13 mouse cellular contexts compared by ENCODE assay signal in the genomic region with DNA sequence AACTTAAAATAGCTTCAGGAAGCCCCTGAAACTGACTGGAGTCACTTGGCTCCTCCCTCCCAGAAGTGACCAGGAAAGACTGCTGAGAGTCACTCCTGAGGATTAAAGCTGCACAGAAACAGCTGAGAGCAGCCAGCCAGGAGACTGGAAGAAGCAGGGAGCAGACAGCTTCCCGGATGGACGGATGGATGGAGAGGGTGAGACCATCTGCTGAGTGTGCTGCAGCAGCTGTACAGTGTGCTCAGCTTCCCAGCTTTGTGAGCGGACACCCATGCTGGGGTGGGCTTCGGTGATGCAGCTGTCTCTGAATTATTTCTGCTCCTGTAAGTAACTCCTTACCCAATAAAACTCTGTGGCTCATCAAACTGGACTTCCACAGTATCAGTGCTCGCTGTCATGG. TPM values are rescaled to one million over a fixed set of nuclear protein-coding genes. Genes with fewer than 3 reads are reported as not detected.
A peak's percentile ranks its signal among the peaks of the same experiment; 100 is the strongest.
DNase-seq lines count a peak whose midpoint lies in the region; ATAC-seq and TF ChIP-seq lines count a peak whose summit lies in the region.
"Had no signal": no experiment of that assay in that cellular context is flagged by ENCODE, and none has a peak within 500 bp of the region (broad histone marks: within the 10 kb centered on the region; RNA-seq: fewer than 3 reads in every experiment).

No protein-coding gene starts in this region.

- no peaks in the 10 kb centered on the region for H3K9me3 ChIP-seq in intestine, embryonic 14.5 days (ENCODE audit: control insufficient read depth, low read length)
- no peaks in the 10 kb centered on the region for H3K9me3 ChIP-seq in intestine, postnatal 0 days (ENCODE audit: control insufficient read depth)
- no peaks in the 10 kb centered on the region for H3K9me3 ChIP-seq in embryonic facial prominence, embryonic 15.5 days (replicated peaks)
- H3K9me3 ChIP-seq in limb, embryonic 15.5 days, result no peaks in the 10 kb centered on the region

- H3K27me3 ChIP-seq in intestine, embryonic 14.5 days (replicated peaks; ENCODE audit: control insufficient read depth, insufficient read depth, low read length), result no peaks in the 10 kb centered on the region
- no peaks in the 10 kb centered on the region for H3K27me3 ChIP-seq in intestine, postnatal 0 days (replicated peaks; ENCODE audit: control insufficient read depth, insufficient read depth, low read length)
- H3K27me3 ChIP-seq in embryonic facial prominence, embryonic 15.5 days, result no peaks in the 10 kb centered on the region
- H3K27me3 ChIP-seq in limb, embryonic 15.5 days, result no peaks in the 10 kb centered on the region

- no peak for TF ChIP-seq CTCF in intestine, postnatal 0 days (IDR thresholded peaks at IDR 0.05; ENCODE audit: low read depth)
- TF ChIP-seq CTCF in brain, embryonic 14.5 days (IDR thresholded peaks at IDR 0.05; ENCODE audit: borderline replicate concordance, extremely low read depth, insufficient read depth, insufficient read length), result no peak

- H3K27ac ChIP-seq in intestine, embryonic 14.5 days (ENCODE audit: low read depth), result 0 out of 2 replicates have a peak overlapping the region, but pooled peaks have one; percentile 25
- no peak overlapping the region for H3K27ac ChIP-seq in intestine, postnatal 0 days (ENCODE audit: low read depth, low read length)
- H3K27ac ChIP-seq in embryonic facial prominence, embryonic 15.5 days (replicated peaks), result peak overlapping the region; percentile 55; the same call in 1 of the 2 replicates
- H3K27ac ChIP-seq in limb, embryonic 15.5 days, result 0 out of 2 replicates have a peak overlapping the region, but pooled peaks have one; percentile 47

- no peak; the same call in 1 of the 2 replicates for ATAC-seq in intestine, embryonic 14.5 days (replicated peaks; ENCODE audit: low FRiP score, low TSS enrichment, low read depth)
- no peak for ATAC-seq in intestine, postnatal 0 days
- ATAC-seq in embryonic facial prominence, embryonic 15.5 days (ENCODE audit: insufficient number of reproducible peaks, low FRiP score, low TSS enrichment, low read depth), result peak; percentile 73; the same call in 1 of the 2 replicates
- ATAC-seq in limb, embryonic 15.5 days (ENCODE audit: insufficient number of reproducible peaks, low FRiP score, low TSS enrichment, low read depth), result peak; percentile 80
- ATAC-seq: forebrain, embryonic 16.5 days had no signal

- no peak overlapping the region for H3K4me2 ChIP-seq in intestine, embryonic 14.5 days (ENCODE audit: low read length)
- H3K4me2 ChIP-seq in intestine, postnatal 0 days (replicated peaks; ENCODE audit: low read depth), result no peak overlapping the region
- no peak overlapping the region for H3K4me2 ChIP-seq in embryonic facial prominence, embryonic 15.5 days (replicated peaks)
- H3K4me2 ChIP-seq in limb, embryonic 15.5 days, result no peak overlapping the region
- H3K4me2 ChIP-seq: lung, embryonic 14.5 days had no signal

- H3K36me3 ChIP-seq in intestine, embryonic 14.5 days (ENCODE audit: control insufficient read depth, insufficient read depth, low read length), result no peaks in the 10 kb centered on the region; the same call in 1 of the 2 replicates
- peaks cover 10% of the 10 kb centered on the region; the same call in 1 of the 2 replicates for H3K36me3 ChIP-seq in intestine, postnatal 0 days (ENCODE audit: control insufficient read depth, insufficient read depth)
- H3K36me3 ChIP-seq in embryonic facial prominence, embryonic 15.5 days, result no peaks in the 10 kb centered on the region
- H3K36me3 ChIP-seq in limb, embryonic 15.5 days, result peaks cover 7% of the 10 kb centered on the region; the same call in 1 of the 2 replicates

- 0 out of 2 replicates have a peak, but pooled peaks cover 3% of the 10 kb centered on the region for H3K4me1 ChIP-seq in intestine, embryonic 14.5 days (replicated peaks; ENCODE audit: control insufficient read depth, insufficient read depth, low read length)
- H3K4me1 ChIP-seq in intestine, postnatal 0 days (replicated peaks; ENCODE audit: control insufficient read depth, insufficient read depth, low read length), result peaks cover 4% of the 10 kb centered on the region; the same call in 1 of the 2 replicates
- H3K4me1 ChIP-seq in embryonic facial prominence, embryonic 15.5 days, result 0 out of 2 replicates have a peak, but pooled peaks cover 8% of the 10 kb centered on the region
- H3K4me1 ChIP-seq in limb, embryonic 15.5 days, result peaks cover 21% of the 10 kb centered on the region; the same call in 1 of the 2 replicates

- H3K4me3 ChIP-seq in intestine, embryonic 14.5 days (ENCODE audit: low read depth, low read length), result no peak overlapping the region
- no peak overlapping the region for H3K4me3 ChIP-seq in intestine, postnatal 0 days (ENCODE audit: low read depth, low read length)
- H3K4me3 ChIP-seq in embryonic facial prominence, embryonic 15.5 days (replicated peaks), result no peak overlapping the region
- H3K4me3 ChIP-seq in limb, embryonic 15.5 days, result no peak overlapping the region

- TF ChIP-seq POLR2A in brain, embryonic 14.5 days (IDR thresholded peaks at IDR 0.05; ENCODE audit: borderline replicate concordance, extremely low read depth, insufficient read depth, insufficient read length, poor library complexity, severe bottlenecking), result no peak

- WGBS in intestine, embryonic 14.5 days, result 67% methylated on average over 5 of the region's 5 CpGs
- 66% methylated on average over 5 of the region's 5 CpGs for WGBS in intestine, postnatal 0 days
- WGBS in embryonic facial prominence, embryonic 15.5 days, result 63% methylated on average over 5 of the region's 5 CpGs
- WGBS in limb, embryonic 15.5 days, result 63% methylated on average over 5 of the region's 5 CpGs

- H3K9ac ChIP-seq in intestine, embryonic 14.5 days (ENCODE audit: low read length), result no peak overlapping the region
- H3K9ac ChIP-seq in intestine, postnatal 0 days (ENCODE audit: low read depth, low read length), result no peak overlapping the region
- H3K9ac ChIP-seq in embryonic facial prominence, embryonic 15.5 days, result no peak overlapping the region
- no peak overlapping the region for H3K9ac ChIP-seq in limb, embryonic 15.5 days
- H3K9ac ChIP-seq: lung, embryonic 14.5 days had no signal

- no peak for DNase-seq in intestine, embryonic 14.5 days (ENCODE audit: low spot score)
- DNase-seq in brain, embryonic 14.5 days (ENCODE audit: low read depth), result peak; percentile 31
- no peak for DNase-seq in layer of hippocampus, adult 9-11 months
- no peak for DNase-seq in natural killer cell, adult 2 months (ENCODE audit: low spot score in 2 of 2)
- DNase-seq: adrenal gland, postnatal 10 days; cerebellum, adult 11 months; kidney, adult 18-20 months; lung, embryonic 14.5 days; right cerebral cortex, postnatal 4 days had no signal

RNA-seq across cellular contexts. Expression of gene Mrps24, which starts 16.9 kb away (rescaled TPM):
- 229 and 246 TPM in 2 replicates for polyA plus RNA-seq in intestine, embryonic 14.5 days (2014; fragmentation: Nextera tagmentation; extraction: Ambion mirVana)
- 173 and 190 TPM in 2 replicates for polyA plus RNA-seq in intestine, postnatal 0 days (2015; fragmentation: Nextera tagmentation; extraction: Ambion mirVana)
- 112 and 159 TPM in 2 replicates for polyA plus RNA-seq in brain, embryonic 14.5 days (2012; rRNA removed)
- polyA plus RNA-seq in embryonic facial prominence, embryonic 15.5 days (2015; fragmentation: Nextera tagmentation; extraction: Ambion mirVana), result 173 and 178 TPM in 2 replicates
- polyA plus RNA-seq in limb, embryonic 15.5 days (2015; fragmentation: Nextera tagmentation; extraction: Ambion mirVana), result 164 and 170 TPM in 2 replicates

RNA-seq across cellular contexts. Expression of gene Urgcp, which starts 29.8 kb away (rescaled TPM):
- polyA plus RNA-seq in intestine, embryonic 14.5 days (2014; fragmentation: Nextera tagmentation; extraction: Ambion mirVana), result 17.6 and 18.2 TPM in 2 replicates
- 15.4 and 19.0 TPM in 2 replicates for polyA plus RNA-seq in intestine, postnatal 0 days (2015; fragmentation: Nextera tagmentation; extraction: Ambion mirVana)
- polyA plus RNA-seq in brain, embryonic 14.5 days (2012; rRNA removed), result 20.6 and 25.9 TPM in 2 replicates
- 29.4 and 30.1 TPM in 2 replicates for polyA plus RNA-seq in embryonic facial prominence, embryonic 15.5 days (2015; fragmentation: Nextera tagmentation; extraction: Ambion mirVana)
- 28.5 and 29.1 TPM in 2 replicates for polyA plus RNA-seq in limb, embryonic 15.5 days (2015; fragmentation: Nextera tagmentation; extraction: Ambion mirVana)

RNA-seq across cellular contexts. Expression of gene Dbnl, which starts 55.9 kb away (rescaled TPM):
- polyA plus RNA-seq in intestine, embryonic 14.5 days (2014; fragmentation: Nextera tagmentation; extraction: Ambion mirVana), result 116 and 126 TPM in 2 replicates
- polyA plus RNA-seq in intestine, postnatal 0 days (2015; fragmentation: Nextera tagmentation; extraction: Ambion mirVana), result 93.0 and 99.7 TPM in 2 replicates
- polyA plus RNA-seq in brain, embryonic 14.5 days (2012; rRNA removed), result 123 TPM in 2 replicates
- polyA plus RNA-seq in embryonic facial prominence, embryonic 15.5 days (2015; fragmentation: Nextera tagmentation; extraction: Ambion mirVana), result 118 and 128 TPM in 2 replicates
- 143 and 152 TPM in 2 replicates for polyA plus RNA-seq in limb, embryonic 15.5 days (2015; fragmentation: Nextera tagmentation; extraction: Ambion mirVana)

Comparison
In these comparisons a context has a peak if more than half of its experiments do, and no peak if none do; other contexts are left out.
1. ATAC-seq: peak in embryonic facial prominence, embryonic 15.5 days (single experiment) and limb, embryonic 15.5 days (single experiment); none in intestine, embryonic 14.5 days (single experiment) and intestine, postnatal 0 days (single experiment).